Mouse (Mus musculus) CH12.LX (cell line): ENCODE measurements around the gene Moap1.

Source experiments
- CTCF ChIP-seq, 2 experiments: IDR thresholded peaks in 1 of 2; conservative IDR thresholded peaks in 1 of 2; 2 replicates each; pipeline ENCODE4 v1.5.1; 2011 to 2012; ENCODE audit warnings: low read depth in 2 of 2, low read length in 2 of 2, improper control_type of control experiment in 1 of 2, inconsistent platforms in 1 of 2, mild to moderate bottlenecking in 1 of 2, moderate library complexity in 1 of 2
- E2F4 ChIP-seq: IDR thresholded peaks from 2 replicates; pipeline ENCODE4 v1.6.1; 2011; ENCODE audit warnings: low read depth, low read length, improper control_type of control experiment; ENCODE audit not compliant: insufficient replicate concordance
- EP300 ChIP-seq: IDR thresholded peaks from 2 replicates; pipeline ENCODE4 v1.6.1; 2011; ENCODE audit warnings: low read length, improper control_type of control experiment
- HCFC1 ChIP-seq: IDR thresholded peaks from 2 replicates; pipeline ENCODE4 v1.6.1; 2012; ENCODE audit warnings: low read depth, mild to moderate bottlenecking, inconsistent platforms, low read length, improper control_type of control experiment
- MAX ChIP-seq: IDR thresholded peaks from 2 replicates; pipeline ENCODE4 v1.6.1; 2011; ENCODE audit warnings: low read length, improper control_type of control experiment
- MYC ChIP-seq: IDR thresholded peaks from 2 replicates; pipeline ENCODE4 v1.6.1; 2011; ENCODE audit warnings: low read depth, mild to moderate bottlenecking, improper control_type of control experiment, low read length
- POLR2AphosphoS2 ChIP-seq: IDR thresholded peaks from 2 replicates; pipeline ENCODE4 v1.6.1; 2011; ENCODE audit warnings: low read depth, low read length, improper control_type of control experiment
- USF1 ChIP-seq: IDR thresholded peaks from 2 replicates; pipeline ENCODE4 v1.6.1; 2014; ENCODE audit warnings: low read depth, mild to moderate bottlenecking, inconsistent platforms, low read length, improper control_type of control experiment

- no peak for TF ChIP-seq MYC
- TF ChIP-seq E2F4 = no peak
- no peak for TF ChIP-seq MAX
- no peak for TF ChIP-seq CTCF (conservative IDR thresholded peaks at IDR 0.05 in 1 of 2, IDR thresholded peaks at IDR 0.05 in 1 of 2; ENCODE audit: low read depth in 2 of 2, low read length in 2 of 2)
- TF ChIP-seq EP300 = no peak
- no peak for TF ChIP-seq HCFC1
- TF ChIP-seq USF1 = no peak
- TF ChIP-seq POLR2AphosphoS2 = no peak
Observed at GRCm38 (mm10) chr12:102739096-102739495, 4.4 kb downstream of the Moap1 start.
